Mouse (Mus musculus) bone marrow, adult 2 months (tissue): ENCODE data around the gene Chd9.

Source experiments
- CTCF ChIP-seq: fragments of 200-500 bp; IDR thresholded peaks from 2 replicates; pipeline ENCODE4 v1.5.1; 2011; ENCODE audit warnings: low read length, control low read depth; ENCODE audit not compliant: control insufficient read depth, insufficient read depth
- POLR2A ChIP-seq: fragments of 200-500 bp; IDR thresholded peaks from 2 replicates; pipeline ENCODE4 v1.6.1; 2011; ENCODE audit warnings: low read depth, mild to moderate bottlenecking, control low read depth, low read length, borderline replicate concordance; ENCODE audit not compliant: control insufficient read depth

GRCm38 (mm10) chr8:90862038-90862437 lies 33.9 kb downstream of the Chd9 start:
- TF ChIP-seq CTCF (no peak), POLR2A (no peak)
